Mouse (Mus musculus): ENCODE results near the gene Tex26. TPM values are rescaled to one million over a fixed set of nuclear protein-coding genes. Genes with fewer than 3 reads are reported as not detected.

Gene Tex26
- polyA plus RNA-seq, 1 experiment from 2014 or later, result 1.1 TPM

DNA sequence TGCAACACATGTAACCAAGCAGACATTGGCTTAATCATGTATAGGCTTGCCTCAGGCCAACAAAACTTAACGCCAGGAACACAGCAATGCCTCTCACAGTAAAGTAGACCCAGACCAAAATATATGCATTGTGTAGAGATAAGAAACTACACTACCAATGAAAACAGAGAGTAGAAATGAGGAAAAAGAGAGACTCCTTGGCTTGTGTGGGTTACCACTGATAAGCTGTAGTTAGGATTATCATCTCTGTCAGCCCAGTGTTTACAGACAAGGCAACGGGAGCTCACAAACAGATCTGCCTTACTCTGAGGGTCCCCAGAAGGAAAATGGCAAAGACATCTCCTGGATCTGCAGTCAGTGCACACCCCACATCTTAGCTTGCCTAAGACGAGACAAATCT is 2.9 kb upstream of the Tex26 start:
- no peak overlapping the region for H3K4me2 ChIP-seq (replicated peaks)
- no peak for ATAC-seq (ENCODE audit: low FRiP score, low read depth)
- 82% methylated on average over 3 of the region's 3 CpGs for WGBS
- H3K36me3 ChIP-seq, result no peaks in the 10 kb centered on the region
- no peaks in the 10 kb centered on the region for H3K9me3 ChIP-seq
- no peak overlapping the region for H3K9ac ChIP-seq (replicated peaks)
- no peak overlapping the region for H3K27ac ChIP-seq (replicated peaks)
- H3K27me3 ChIP-seq, result peaks cover 15% of the 10 kb centered on the region; the same call in 1 of the 2 replicates
- H3K4me3 ChIP-seq, result no peak overlapping the region
- H3K4me1 ChIP-seq, result peaks cover 24% of the 10 kb centered on the region

DNA sequence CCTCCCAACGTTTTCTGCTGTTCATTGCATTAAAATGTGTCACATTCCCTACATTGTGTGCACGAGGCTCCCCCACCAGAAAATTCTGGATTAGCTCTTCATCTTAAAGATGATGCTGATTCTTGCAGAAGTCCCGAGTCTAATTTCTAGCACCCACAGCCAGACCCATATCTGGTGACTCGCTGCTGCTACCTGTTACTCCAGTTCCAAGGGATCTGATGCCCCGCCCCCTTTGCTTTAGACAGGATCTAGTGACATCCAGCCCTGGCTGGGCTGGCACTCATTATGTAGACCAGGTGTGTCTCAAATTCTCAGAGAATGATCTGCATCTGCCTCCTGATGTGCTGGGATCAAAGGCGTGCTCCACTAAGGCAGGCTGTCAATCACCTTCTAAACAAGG is 2.3 kb upstream of the Tex26 start:
- ATAC-seq (ENCODE audit: low FRiP score, low read depth), result no peak
- H3K4me2 ChIP-seq (replicated peaks), result no peak overlapping the region
- no peak overlapping the region for H3K27ac ChIP-seq (replicated peaks)
- no peak overlapping the region for H3K4me3 ChIP-seq
- H3K36me3 ChIP-seq, result no peaks in the 10 kb centered on the region
- 79% methylated on average over 6 of the region's 6 CpGs for WGBS
- peaks cover 15% of the 10 kb centered on the region; the same call in 1 of the 2 replicates for H3K27me3 ChIP-seq
- H3K9ac ChIP-seq (replicated peaks), result no peak overlapping the region
- H3K9me3 ChIP-seq, result no peaks in the 10 kb centered on the region
- H3K4me1 ChIP-seq, result peaks cover 30% of the 10 kb centered on the region

DNA sequence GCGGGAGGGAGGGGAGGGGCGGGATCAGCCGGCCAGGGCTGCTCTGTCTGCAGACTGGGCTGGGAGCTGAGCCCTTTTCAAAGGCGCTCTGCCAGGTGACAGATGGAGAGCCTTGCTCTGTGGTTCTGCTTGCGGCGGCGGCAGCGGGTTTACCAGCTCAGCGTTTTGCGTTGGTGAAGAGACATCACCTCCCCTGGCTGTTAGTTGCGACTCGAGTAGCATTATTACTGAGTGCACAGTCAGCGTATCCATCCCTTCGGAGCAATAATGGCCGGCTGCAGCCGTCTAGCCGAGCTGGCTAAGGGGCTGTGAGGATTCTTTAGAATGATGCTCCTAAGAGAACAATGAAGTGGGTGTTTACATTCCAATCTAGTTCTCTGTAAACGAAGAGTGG is 717 bp downstream of the Tex26 start:
- peaks cover 34% of the 10 kb centered on the region for H3K4me1 ChIP-seq
- peak overlapping the region; percentile 65 for H3K9ac ChIP-seq (replicated peaks)
- H3K4me2 ChIP-seq (replicated peaks), result peak overlapping the region; percentile 72
- ATAC-seq (ENCODE audit: low FRiP score, low read depth), result peak; percentile 84
- WGBS, result under 1% methylated on average over 17 of the region's 18 CpGs
- peak overlapping the region; percentile 98 for H3K27ac ChIP-seq (replicated peaks)
- no peaks in the 10 kb centered on the region for H3K9me3 ChIP-seq
- H3K36me3 ChIP-seq, result no peaks in the 10 kb centered on the region
- H3K27me3 ChIP-seq, result peaks cover 22% of the 10 kb centered on the region
- peak overlapping the region; percentile 43 for H3K4me3 ChIP-seq

GRCm38 (mm10) chr5:149441646-149442276 is 2.3 kb downstream of the Tex26 start:
- Histone ChIP-seq H3K36me3 (no peaks in the 10 kb centered on the region), H3K9me3 (no peaks in the 10 kb centered on the region), H3K27me3 (peaks cover 14% of the 10 kb centered on the region; the same call in 1 of the 2 replicates), H3K4me2 (replicated peaks) (no peak overlapping the region), H3K27ac (replicated peaks) (peak overlapping the region; percentile 98), H3K9ac (replicated peaks) (no peak overlapping the region), H3K4me1 (peaks cover 35% of the 10 kb centered on the region), H3K4me3 (no peak overlapping the region)
- 0 out of 2 replicates have a peak, but pooled peaks have one; percentile 20 for ATAC-seq (ENCODE audit: low FRiP score, low read depth)
- 30% methylated on average over 14 of the region's 14 CpGs for WGBS

- no peaks in the 10 kb centered on the region for H3K36me3 ChIP-seq
- H3K27me3 ChIP-seq, result peaks cover 14% of the 10 kb centered on the region; the same call in 1 of the 2 replicates
- no peak overlapping the region for H3K4me3 ChIP-seq
- WGBS, result 42% methylated on average over 15 of the region's 15 CpGs
- ATAC-seq (ENCODE audit: low FRiP score, low read depth), result no peak
- no peak overlapping the region for H3K4me2 ChIP-seq (replicated peaks)
- peaks cover 35% of the 10 kb centered on the region for H3K4me1 ChIP-seq
- no peaks in the 10 kb centered on the region for H3K9me3 ChIP-seq
- no peak overlapping the region for H3K9ac ChIP-seq (replicated peaks)
- peak overlapping the region; percentile 98; the same call in 1 of the 2 replicates for H3K27ac ChIP-seq (replicated peaks)
Observed at GRCm38 (mm10) chr5:149442277-149442660, 2.8 kb downstream of the Tex26 start.

DNA sequence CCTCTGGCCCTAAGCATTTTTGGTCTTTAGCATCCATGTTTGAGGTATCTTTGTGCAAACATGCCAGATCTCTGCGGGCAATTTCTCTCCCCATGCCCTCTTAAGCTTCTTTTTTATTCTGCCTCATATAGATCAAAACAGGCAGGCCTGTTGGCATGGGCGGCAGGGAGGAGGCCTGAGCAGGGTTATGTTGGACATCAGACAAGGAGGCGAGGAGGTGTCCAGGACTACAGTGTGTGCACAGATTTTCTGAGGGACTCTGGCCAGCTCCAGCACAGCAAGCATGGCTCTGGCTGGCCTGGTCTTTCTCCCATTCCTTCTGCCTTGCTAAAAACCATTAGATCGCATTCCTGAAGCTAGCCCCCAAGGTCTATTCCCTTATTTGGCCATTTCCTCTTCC is 5.0 kb downstream of the Tex26 start:
- 85% methylated on average over 4 of the region's 4 CpGs for WGBS
- H3K9ac ChIP-seq (replicated peaks), result no peak overlapping the region
- H3K4me1 ChIP-seq, result peaks cover 29% of the 10 kb centered on the region
- H3K36me3 ChIP-seq, result no peaks in the 10 kb centered on the region
- no peak overlapping the region for H3K4me2 ChIP-seq (replicated peaks)
- H3K9me3 ChIP-seq, result no peaks in the 10 kb centered on the region
- H3K27ac ChIP-seq (replicated peaks), result no peak overlapping the region
- no peak for ATAC-seq (ENCODE audit: low FRiP score, low read depth)
- no peak overlapping the region for H3K4me3 ChIP-seq
- H3K27me3 ChIP-seq, result peaks cover 14% of the 10 kb centered on the region; the same call in 1 of the 2 replicates

DNA sequence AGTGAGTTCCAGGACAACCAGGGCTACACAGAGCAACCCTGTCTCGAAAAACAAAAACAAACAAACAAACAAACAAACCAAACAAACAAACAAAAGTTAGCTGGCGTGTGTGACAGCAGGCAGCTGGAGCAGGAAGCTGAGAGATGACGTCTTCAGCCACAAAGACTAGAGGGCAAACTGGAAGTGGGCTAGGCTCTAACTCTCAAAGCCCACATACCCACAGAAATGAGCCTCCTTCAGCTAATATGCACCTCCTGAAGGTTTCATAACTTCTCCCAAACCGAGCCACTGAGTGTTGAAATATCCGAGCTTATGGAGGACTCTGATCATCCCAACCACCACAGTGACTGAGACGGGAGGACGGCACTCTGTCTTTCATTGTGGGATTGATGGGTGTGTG is 7.0 kb downstream of the Tex26 start:
- WGBS, result 87% methylated on average over 7 of the region's 7 CpGs
- H3K4me1 ChIP-seq, result peaks cover 15% of the 10 kb centered on the region

DNA sequence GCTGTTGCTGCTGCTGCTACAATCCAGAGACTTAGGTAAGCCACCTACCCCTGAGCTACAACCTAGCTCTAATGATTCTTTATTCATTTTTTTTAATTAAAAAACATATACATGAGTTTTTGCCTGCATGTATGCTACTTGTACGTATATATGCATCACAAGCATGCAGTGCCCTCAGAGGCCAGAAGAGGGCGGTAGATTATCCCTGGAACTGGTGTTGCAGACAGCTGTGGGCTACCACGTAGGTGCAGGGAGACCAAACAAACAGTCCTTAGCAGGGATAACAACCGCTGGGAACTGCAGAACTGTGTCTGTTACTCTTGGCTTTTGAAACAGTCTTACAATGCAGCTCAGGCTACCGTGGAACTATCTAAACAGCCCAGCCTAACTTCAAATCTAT is 8.3 kb downstream of the Tex26 start:
- Histone ChIP-seq H3K4me1 (peaks cover 4% of the 10 kb centered on the region; the same call in 1 of the 2 replicates), H3K4me2 (replicated peaks) (no peak overlapping the region), H3K36me3 (no peaks in the 10 kb centered on the region), H3K4me3 (no peak overlapping the region), H3K9ac (replicated peaks) (no peak overlapping the region), H3K27me3 (peaks cover 9% of the 10 kb centered on the region; the same call in 1 of the 2 replicates), H3K27ac (replicated peaks) (no peak overlapping the region), H3K9me3 (0 out of 2 replicates have a peak, but pooled peaks cover under 1% of the 10 kb centered on the region)
- no peak for ATAC-seq (ENCODE audit: low FRiP score, low read depth)
- 82% methylated on average over 5 of the region's 5 CpGs for WGBS

More for the DNA sequence above, 7.0 kb downstream of the Tex26 start:
- H3K4me3 ChIP-seq, result no peak overlapping the region
- no peak overlapping the region for H3K27ac ChIP-seq (replicated peaks)
- H3K27me3 ChIP-seq, result peaks cover 14% of the 10 kb centered on the region; the same call in 1 of the 2 replicates
- no peaks in the 10 kb centered on the region for H3K9me3 ChIP-seq
- no peak overlapping the region for H3K9ac ChIP-seq (replicated peaks)
- H3K4me2 ChIP-seq (replicated peaks), result no peak overlapping the region
- no peak for ATAC-seq (ENCODE audit: low FRiP score, low read depth)
- H3K36me3 ChIP-seq, result no peaks in the 10 kb centered on the region

DNA sequence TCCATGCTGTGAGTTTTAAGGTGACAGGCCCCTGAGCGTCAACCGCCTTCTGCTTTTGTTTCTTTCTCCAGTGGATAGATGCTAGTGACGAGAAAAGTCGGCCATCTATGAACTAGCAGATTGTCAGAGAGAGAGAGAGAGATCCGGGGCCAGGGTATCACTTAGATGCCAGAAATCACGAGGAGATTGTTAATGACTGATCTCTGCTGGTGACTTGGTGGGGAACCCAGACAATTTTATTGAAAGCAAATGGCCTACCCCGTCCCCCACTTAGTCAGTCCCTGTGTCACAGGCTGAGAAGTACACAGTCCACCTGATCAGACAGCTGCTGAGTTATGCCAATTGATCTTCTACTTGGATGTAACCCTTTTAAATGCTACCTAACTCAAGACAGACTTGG is 9.9 kb downstream of the Tex26 start:
- 87% methylated on average over 7 of the region's 7 CpGs for WGBS
- 0 out of 2 replicates have a peak, but pooled peaks cover 3% of the 10 kb centered on the region for H3K9me3 ChIP-seq
- ATAC-seq (ENCODE audit: low FRiP score, low read depth), result no peak
- no peak overlapping the region for H3K4me2 ChIP-seq (replicated peaks)
- H3K36me3 ChIP-seq, result no peaks in the 10 kb centered on the region
- H3K27me3 ChIP-seq, result peaks cover 4% of the 10 kb centered on the region; the same call in 1 of the 2 replicates
- H3K9ac ChIP-seq (replicated peaks), result no peak overlapping the region
- H3K4me3 ChIP-seq, result no peak overlapping the region
- H3K27ac ChIP-seq (replicated peaks), result no peak overlapping the region
- peaks cover 4% of the 10 kb centered on the region; the same call in 1 of the 2 replicates for H3K4me1 ChIP-seq

- no peaks in the 10 kb centered on the region; the same call in 1 of the 2 replicates for H3K27me3 ChIP-seq
- no peak overlapping the region for H3K4me3 ChIP-seq
- H3K9me3 ChIP-seq, result 0 out of 2 replicates have a peak, but pooled peaks cover 3% of the 10 kb centered on the region
- WGBS, result 91% methylated on average over 7 of the region's 7 CpGs
- no peaks in the 10 kb centered on the region for H3K36me3 ChIP-seq
- H3K4me2 ChIP-seq (replicated peaks), result no peak overlapping the region
- no peak overlapping the region for H3K27ac ChIP-seq (replicated peaks)
- no peak overlapping the region for H3K9ac ChIP-seq (replicated peaks)
- H3K4me1 ChIP-seq, result no peaks in the 10 kb centered on the region
- no peak for ATAC-seq (ENCODE audit: low FRiP score, low read depth)
Observed at GRCm38 (mm10) chr5:149451209-149451681, 11.8 kb downstream of the Tex26 start.

- ATAC-seq (ENCODE audit: low FRiP score, low read depth), result no peak
- 28% methylated on average over 6 of the region's 6 CpGs for WGBS
- H3K4me1 ChIP-seq, result peaks cover 10% of the 10 kb centered on the region
- H3K9me3 ChIP-seq, result 0 out of 2 replicates have a peak, but pooled peaks cover 3% of the 10 kb centered on the region
- no peak overlapping the region for H3K9ac ChIP-seq (replicated peaks)
- no peak overlapping the region for H3K4me2 ChIP-seq (replicated peaks)
- no peak overlapping the region for H3K27ac ChIP-seq (replicated peaks)
- no peaks in the 10 kb centered on the region for H3K36me3 ChIP-seq
- H3K27me3 ChIP-seq, result no peaks in the 10 kb centered on the region; the same call in 1 of the 2 replicates
- H3K4me3 ChIP-seq, result no peak overlapping the region
Observed at GRCm38 (mm10) chr5:149454281-149454680, 14.8 kb downstream of the Tex26 start.

DNA sequence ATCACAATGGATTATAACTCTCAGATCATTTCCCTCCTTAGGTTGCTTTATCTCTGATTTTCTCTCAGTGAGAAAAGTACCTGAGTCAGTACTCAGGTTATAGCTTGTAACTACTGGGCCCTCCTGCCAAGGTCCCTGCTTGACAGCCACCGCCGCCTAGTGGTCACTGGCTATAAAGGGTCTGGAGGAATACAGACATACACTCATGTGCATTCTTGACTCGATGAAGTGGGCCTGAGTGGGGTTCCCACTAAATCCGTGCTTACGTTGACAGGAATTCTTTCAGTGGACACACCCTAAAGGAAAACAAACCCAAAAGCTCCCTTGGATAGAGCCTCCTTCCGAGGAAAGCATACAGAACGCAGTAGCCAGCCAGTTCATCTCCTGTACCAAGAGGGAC is 17.1 kb downstream of the Tex26 start:
- Histone ChIP-seq H3K9ac (replicated peaks) (no peak overlapping the region), H3K27ac (replicated peaks) (no peak overlapping the region), H3K36me3 (no peaks in the 10 kb centered on the region), H3K9me3 (0 out of 2 replicates have a peak, but pooled peaks cover 3% of the 10 kb centered on the region), H3K4me1 (peaks cover 22% of the 10 kb centered on the region), H3K4me3 (no peak overlapping the region), H3K27me3 (no peaks in the 10 kb centered on the region; the same call in 1 of the 2 replicates), H3K4me2 (replicated peaks) (no peak overlapping the region)
- 87% methylated on average over 7 of the region's 7 CpGs for WGBS
- ATAC-seq (ENCODE audit: low FRiP score, low read depth), result no peak

Data from midbrain, embryonic 12.5 days (tissue).